8 mouse cellular contexts compared by ENCODE assay signal in the genomic region with DNA sequence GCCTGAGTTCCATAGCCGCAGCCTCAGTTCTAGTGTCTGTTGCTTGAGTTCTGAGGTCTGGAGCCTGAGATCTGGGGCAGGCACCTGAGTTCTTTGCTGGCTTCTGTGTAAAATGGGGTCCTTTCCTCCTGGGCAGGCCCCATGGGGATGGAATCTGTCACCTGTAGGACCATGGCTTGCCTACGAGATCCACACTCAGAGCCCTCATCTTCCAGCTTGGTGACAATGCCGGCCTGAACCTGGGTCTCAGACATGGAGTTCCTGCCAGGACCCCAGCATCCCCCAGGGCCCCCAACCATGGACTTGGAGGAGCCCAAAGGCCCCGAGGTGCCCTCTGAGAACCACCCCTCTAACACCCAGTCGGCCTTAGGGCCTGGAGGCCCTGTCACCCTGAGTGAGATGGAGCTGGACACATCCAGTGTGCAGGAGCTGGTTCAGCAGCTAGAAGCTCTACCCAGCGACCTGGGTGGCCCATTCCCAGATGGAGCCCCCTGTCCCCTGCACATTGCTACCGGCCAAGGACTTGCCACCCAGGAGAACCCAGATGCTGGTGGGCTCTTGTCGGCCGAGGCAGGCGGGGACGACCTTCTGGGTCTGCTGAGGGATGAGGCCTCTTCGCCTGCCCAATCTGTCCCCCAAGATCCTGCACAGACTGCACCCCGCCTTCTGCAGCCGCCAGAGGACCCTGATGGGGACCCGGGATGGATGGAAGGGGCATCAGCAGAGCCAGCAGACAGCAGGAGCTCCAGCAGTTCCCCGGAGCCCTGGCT. TPM values are rescaled to one million over a fixed set of nuclear protein-coding genes. Genes with fewer than 3 reads are reported as not detected.
DNase-seq lines count a peak whose midpoint lies in the region; ATAC-seq and TF ChIP-seq lines count a peak whose summit lies in the region.

No protein-coding gene starts in this region.

- no peak for TF ChIP-seq POLR2A in embryonic fibroblast, embryonic 13.5 days (IDR thresholded peaks at IDR 0.05; ENCODE audit: low read depth, low read length)

- ATAC-seq in lung, embryonic 14.5 days (ENCODE audit: insufficient read depth), result no peak
- ATAC-seq in intestine, embryonic 16.5 days, result no peak
- no peak for ATAC-seq in neural tube, embryonic 13.5 days (ENCODE audit: low read depth)

- peaks cover 15% of the 10 kb centered on the region for H3K4me1 ChIP-seq in lung, embryonic 14.5 days (ENCODE audit: insufficient read depth)
- H3K4me1 ChIP-seq in embryonic fibroblast, embryonic 13.5 days (ENCODE audit: control insufficient read depth, insufficient read depth, low read length), result no peaks in the 10 kb centered on the region
- H3K4me1 ChIP-seq in intestine, embryonic 16.5 days (ENCODE audit: control insufficient read depth, insufficient read depth, low read length), result peaks cover 25% of the 10 kb centered on the region
- peaks cover 27% of the 10 kb centered on the region for H3K4me1 ChIP-seq in neural tube, embryonic 13.5 days (replicated peaks)

- H3K4me2 ChIP-seq in lung, embryonic 14.5 days, result peak overlapping the region; percentile 87
- H3K4me2 ChIP-seq in intestine, embryonic 16.5 days (ENCODE audit: low read depth, low read length), result peak overlapping the region; percentile 84
- peak overlapping the region; percentile 76 for H3K4me2 ChIP-seq in neural tube, embryonic 13.5 days

- peak overlapping the region; percentile 56 for H3K4me3 ChIP-seq in lung, embryonic 14.5 days (ENCODE audit: low read depth, low read length)
- H3K4me3 ChIP-seq in embryonic fibroblast, embryonic 13.5 days (ENCODE audit: insufficient read depth, low read length), result peak overlapping the region; percentile 59
- H3K4me3 ChIP-seq in intestine, embryonic 16.5 days (ENCODE audit: low read length), result peak overlapping the region; percentile 79
- peak overlapping the region; percentile 54 for H3K4me3 ChIP-seq in neural tube, embryonic 13.5 days

- no peaks in the 10 kb centered on the region for H3K9me3 ChIP-seq in lung, embryonic 14.5 days (ENCODE audit: low read depth, low read length)
- H3K9me3 ChIP-seq in intestine, embryonic 16.5 days (ENCODE audit: control insufficient read depth, low read length), result no peaks in the 10 kb centered on the region
- no peaks in the 10 kb centered on the region for H3K9me3 ChIP-seq in neural tube, embryonic 13.5 days

- 74% methylated on average over 16 of the region's 16 CpGs for WGBS in lung, embryonic 14.5 days
- 74% methylated on average over 16 of the region's 16 CpGs for WGBS in intestine, embryonic 16.5 days
- WGBS in neural tube, embryonic 13.5 days, result 84% methylated on average over 16 of the region's 16 CpGs

- H3K36me3 ChIP-seq in lung, embryonic 14.5 days (ENCODE audit: insufficient read depth), result peaks cover 52% of the 10 kb centered on the region
- peaks cover 44% of the 10 kb centered on the region for H3K36me3 ChIP-seq in intestine, embryonic 16.5 days (ENCODE audit: control insufficient read depth, insufficient read depth, low read length)
- peaks cover 55% of the 10 kb centered on the region for H3K36me3 ChIP-seq in neural tube, embryonic 13.5 days

- no peak for DNase-seq in lung, embryonic 14.5 days
- no peak for DNase-seq in lung, postnatal 4 days
- DNase-seq in kidney, adult 18-20 months, result no peak
- no peak for DNase-seq in MN1 (ENCODE audit: low spot score)
- no peak for DNase-seq in urinary bladder, postnatal 10 days (ENCODE audit: low spot score)

- no peak for TF ChIP-seq CTCF in lung, embryonic 14.5 days (IDR thresholded peaks at IDR 0.05; ENCODE audit: low read depth)
- TF ChIP-seq CTCF in embryonic fibroblast, embryonic 13.5 days (IDR thresholded peaks at IDR 0.05; ENCODE audit: borderline replicate concordance, insufficient read depth, low read length), result no peak

- H3K27me3 ChIP-seq in lung, embryonic 14.5 days (ENCODE audit: insufficient read depth, low read length), result no peaks in the 10 kb centered on the region
- H3K27me3 ChIP-seq in intestine, embryonic 16.5 days (replicated peaks; ENCODE audit: control insufficient read depth, insufficient read depth, low read length), result no peaks in the 10 kb centered on the region
- H3K27me3 ChIP-seq in neural tube, embryonic 13.5 days, result no peaks in the 10 kb centered on the region

- 0 out of 2 replicates have a peak overlapping the region, but pooled peaks have one; percentile 4 for H3K27ac ChIP-seq in lung, embryonic 14.5 days (ENCODE audit: low read depth)
- H3K27ac ChIP-seq in embryonic fibroblast, embryonic 13.5 days (ENCODE audit: insufficient read depth, low read length), result no peak overlapping the region
- H3K27ac ChIP-seq in intestine, embryonic 16.5 days (ENCODE audit: low read length), result peak overlapping the region; percentile 60
- H3K27ac ChIP-seq in neural tube, embryonic 13.5 days (replicated peaks), result no peak overlapping the region

- peak overlapping the region; percentile 69 for H3K9ac ChIP-seq in lung, embryonic 14.5 days
- H3K9ac ChIP-seq in intestine, embryonic 16.5 days (ENCODE audit: low read depth, low read length), result peak overlapping the region; percentile 90
- peak overlapping the region; percentile 81 for H3K9ac ChIP-seq in neural tube, embryonic 13.5 days

RNA-seq across cellular contexts. Expression of a gene that starts 2.1 kb away (rescaled TPM):
- polyA plus RNA-seq in lung, embryonic 14.5 days (2014; fragmentation: Nextera tagmentation; extraction: Ambion mirVana), result 50.4 and 50.8 TPM in 2 replicates
- polyA plus RNA-seq in embryonic fibroblast, embryonic 13.5 days (2011; ENCODE audit: insufficient read length, low read depth, missing spikeins), result 43.2 and 44.8 TPM in 2 replicates
- 72.2 and 83.1 TPM in 2 replicates for polyA plus RNA-seq in intestine, embryonic 16.5 days (2015; fragmentation: Nextera tagmentation; extraction: Ambion mirVana)
- 33.7 and 36.1 TPM in 2 replicates for polyA plus RNA-seq in neural tube, embryonic 13.5 days (2015; fragmentation: Nextera tagmentation; extraction: Ambion mirVana)

RNA-seq across cellular contexts. Expression of a gene that starts 2.1 kb away (rescaled TPM):
- 222 and 223 TPM in 2 replicates for polyA plus RNA-seq in lung, embryonic 14.5 days (2014; fragmentation: Nextera tagmentation; extraction: Ambion mirVana)
- 52.9 and 53.7 TPM in 2 replicates for polyA plus RNA-seq in embryonic fibroblast, embryonic 13.5 days (2011; ENCODE audit: insufficient read length, low read depth, missing spikeins)
- 240 and 249 TPM in 2 replicates for polyA plus RNA-seq in intestine, embryonic 16.5 days (2015; fragmentation: Nextera tagmentation; extraction: Ambion mirVana)
- 145 and 150 TPM in 2 replicates for polyA plus RNA-seq in neural tube, embryonic 13.5 days (2015; fragmentation: Nextera tagmentation; extraction: Ambion mirVana)

RNA-seq across cellular contexts. Expression of a gene that starts 16.1 kb away (rescaled TPM):
- 2.0 and 2.9 TPM in 2 replicates for polyA plus RNA-seq in lung, embryonic 14.5 days (2014; fragmentation: Nextera tagmentation; extraction: Ambion mirVana)
- 0.90 and 1.2 TPM in 2 replicates for polyA plus RNA-seq in embryonic fibroblast, embryonic 13.5 days (2011; ENCODE audit: insufficient read length, low read depth, missing spikeins)
- polyA plus RNA-seq in intestine, embryonic 16.5 days (2015; fragmentation: Nextera tagmentation; extraction: Ambion mirVana), result 2.0 and 2.3 TPM in 2 replicates
- 10.5 and 13.0 TPM in 2 replicates for polyA plus RNA-seq in neural tube, embryonic 13.5 days (2015; fragmentation: Nextera tagmentation; extraction: Ambion mirVana)

RNA-seq across cellular contexts. Expression of a gene that starts 22.6 kb away (rescaled TPM):
- 15.3 and 17.2 TPM in 2 replicates for polyA plus RNA-seq in lung, embryonic 14.5 days (2014; fragmentation: Nextera tagmentation; extraction: Ambion mirVana)
- polyA plus RNA-seq in embryonic fibroblast, embryonic 13.5 days (2011; ENCODE audit: insufficient read length, low read depth, missing spikeins), result not detected in 2 replicates
- 53.2 and 56.6 TPM in 2 replicates for polyA plus RNA-seq in intestine, embryonic 16.5 days (2015; fragmentation: Nextera tagmentation; extraction: Ambion mirVana)
- polyA plus RNA-seq in neural tube, embryonic 13.5 days (2015; fragmentation: Nextera tagmentation; extraction: Ambion mirVana), result 2.3 and 3.3 TPM in 2 replicates

RNA-seq across cellular contexts. Expression of a gene that starts 23.9 kb away (rescaled TPM):
- 50.8 and 58.6 TPM in 2 replicates for polyA plus RNA-seq in lung, embryonic 14.5 days (2014; fragmentation: Nextera tagmentation; extraction: Ambion mirVana)
- polyA plus RNA-seq in embryonic fibroblast, embryonic 13.5 days (2011; ENCODE audit: insufficient read length, low read depth, missing spikeins), result 40.1 and 43.0 TPM in 2 replicates
- 35.4 and 40.5 TPM in 2 replicates for polyA plus RNA-seq in intestine, embryonic 16.5 days (2015; fragmentation: Nextera tagmentation; extraction: Ambion mirVana)
- polyA plus RNA-seq in neural tube, embryonic 13.5 days (2015; fragmentation: Nextera tagmentation; extraction: Ambion mirVana), result 99.3 and 102 TPM in 2 replicates

Comparison
In these comparisons a context has a peak if more than half of its experiments do, and no peak if none do; other contexts are left out.
1. H3K27ac ChIP-seq: peak in lung, embryonic 14.5 days (single experiment) and intestine, embryonic 16.5 days (single experiment); none in embryonic fibroblast, embryonic 13.5 days (single experiment) and neural tube, embryonic 13.5 days (single experiment).
2. Peak in every context shown above with its lines, with median percentiles within 50 percentile points of each other: H3K4me2 ChIP-seq, H3K4me3 ChIP-seq and H3K9ac ChIP-seq.